In the genomic region with DNA sequence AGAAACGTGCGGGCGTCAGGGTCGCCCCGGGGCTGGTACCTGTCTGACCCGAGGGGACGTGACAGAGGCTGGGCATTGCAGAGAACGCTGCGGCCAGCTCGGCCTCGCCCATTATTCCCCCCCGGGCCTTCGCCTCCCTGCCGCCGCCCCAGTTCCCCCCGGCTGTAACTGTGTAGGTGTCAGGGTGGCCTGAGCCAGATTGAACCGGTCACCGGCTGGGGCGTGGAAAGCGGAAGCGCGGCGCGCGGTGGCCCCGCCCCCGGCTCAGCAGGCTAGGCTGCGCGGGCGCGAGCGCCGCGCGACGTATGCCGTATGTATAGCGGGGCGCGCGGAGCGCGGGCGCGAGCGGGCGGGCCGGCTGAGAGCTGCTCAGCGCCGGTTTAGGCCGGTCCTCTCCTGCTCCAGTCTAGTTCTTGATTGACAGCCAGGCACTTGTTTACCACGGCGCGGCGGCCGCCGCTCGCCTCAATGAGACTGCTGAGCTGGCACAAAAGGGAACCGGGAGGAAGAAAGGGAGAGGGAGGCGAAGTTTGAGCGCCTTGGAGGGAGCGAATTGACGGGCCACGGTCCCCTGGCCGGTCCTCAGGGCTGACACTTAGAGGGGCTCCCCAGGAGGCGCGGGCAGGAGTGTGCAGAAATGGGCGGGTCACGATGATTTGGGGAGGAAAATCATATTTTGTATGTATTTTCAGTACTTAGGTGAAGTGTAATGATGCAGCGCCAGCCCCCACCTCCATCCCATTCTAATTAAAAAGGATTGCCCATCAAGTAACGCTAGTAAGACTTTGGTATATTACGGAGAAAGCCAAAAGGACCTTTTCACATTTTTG, we compare ENCODE assay signal across 8 mouse cellular contexts. TPM values are rescaled to one million over a fixed set of nuclear protein-coding genes. Genes with fewer than 3 reads are reported as not detected.
DNase-seq lines count a peak whose midpoint lies in the region; ATAC-seq and TF ChIP-seq lines count a peak whose summit lies in the region.

No protein-coding gene starts in this region.

- DNase-seq in A20 (ENCODE audit: low read depth, low spot score): peak; percentile 98
- DNase-seq in embryonic facial prominence, embryonic 14.5 days (ENCODE audit: low spot score): peak; percentile 98
- peak; percentile 90 for DNase-seq in heart, adult 8-10 months (ENCODE audit: low spot score)
- DNase-seq in kidney, adult 8-10 months: peak; percentile 94 to 95
- peak; percentile 94 to 98 for DNase-seq in spleen, adult 18-20 months

- TF ChIP-seq POLR2A in bone marrow, adult 2 months (IDR thresholded peaks at IDR 0.05; ENCODE audit: borderline replicate concordance, control insufficient read depth, low read depth, low read length): peak; percentile 71; the same call in 1 of the 2 replicates

- H3K36me3 ChIP-seq in embryonic facial prominence, embryonic 14.5 days (ENCODE audit: control insufficient read depth, insufficient read depth, low read length): peaks cover 26% of the 10 kb centered on the region
- H3K36me3 ChIP-seq in limb, embryonic 13.5 days: peaks cover 23% of the 10 kb centered on the region
- peaks cover 12% of the 10 kb centered on the region for H3K36me3 ChIP-seq in midbrain, embryonic 15.5 days (replicated peaks)

- H3K4me1 ChIP-seq in bone marrow, adult 2 months (ENCODE audit: control insufficient read depth, insufficient read depth, low read length): no peaks in the 10 kb centered on the region; the same call in 1 of the 2 replicates
- H3K4me1 ChIP-seq in embryonic facial prominence, embryonic 14.5 days (ENCODE audit: control insufficient read depth, insufficient read depth, low read length): peaks cover 3% of the 10 kb centered on the region
- peaks cover 3% of the 10 kb centered on the region for H3K4me1 ChIP-seq in limb, embryonic 13.5 days
- H3K4me1 ChIP-seq in midbrain, embryonic 15.5 days: peaks cover 14% of the 10 kb centered on the region

- ATAC-seq in embryonic facial prominence, embryonic 14.5 days (ENCODE audit: low read depth): peak; percentile 93
- peak; percentile 91 for ATAC-seq in limb, embryonic 13.5 days (ENCODE audit: low FRiP score, low read depth)
- ATAC-seq in midbrain, embryonic 15.5 days (replicated peaks): peak; percentile 94

- H3K9ac ChIP-seq in embryonic facial prominence, embryonic 14.5 days (ENCODE audit: low read depth, low read length): peak overlapping the region; percentile 100
- peak overlapping the region; percentile 99 for H3K9ac ChIP-seq in limb, embryonic 13.5 days
- peak overlapping the region; percentile 100 for H3K9ac ChIP-seq in midbrain, embryonic 15.5 days

- WGBS in bone marrow, adult 2 months: 1% methylated on average over 71 of the region's 72 CpGs
- under 1% methylated on average over 29 of the region's 72 CpGs for WGBS in embryonic facial prominence, embryonic 14.5 days
- under 1% methylated on average over 72 of the region's 72 CpGs for WGBS in limb, embryonic 13.5 days
- WGBS in midbrain, embryonic 15.5 days: under 1% methylated on average over 69 of the region's 72 CpGs

- no peaks in the 10 kb centered on the region for H3K27me3 ChIP-seq in embryonic facial prominence, embryonic 14.5 days (replicated peaks; ENCODE audit: control insufficient read depth, insufficient read depth, low read length)
- H3K27me3 ChIP-seq in limb, embryonic 13.5 days: no peaks in the 10 kb centered on the region
- H3K27me3 ChIP-seq in midbrain, embryonic 15.5 days (replicated peaks): no peaks in the 10 kb centered on the region

- peak overlapping the region; percentile 100 for H3K27ac ChIP-seq in bone marrow, adult 2 months (ENCODE audit: control insufficient read depth, insufficient read depth, low read depth, low read length, poor library complexity)
- peak overlapping the region; percentile 100 for H3K27ac ChIP-seq in embryonic facial prominence, embryonic 14.5 days (replicated peaks; ENCODE audit: low read depth, low read length)
- H3K27ac ChIP-seq in limb, embryonic 13.5 days: peak overlapping the region; percentile 100
- H3K27ac ChIP-seq in midbrain, embryonic 15.5 days: peak overlapping the region; percentile 100

- peak overlapping the region; percentile 86 for H3K4me3 ChIP-seq in bone marrow, adult 2 months (replicated peaks; ENCODE audit: control insufficient read depth, low read depth, low read length)
- H3K4me3 ChIP-seq in embryonic facial prominence, embryonic 14.5 days (ENCODE audit: low read depth, low read length): peak overlapping the region; percentile 94
- peak overlapping the region; percentile 88 for H3K4me3 ChIP-seq in limb, embryonic 13.5 days
- H3K4me3 ChIP-seq in midbrain, embryonic 15.5 days: peak overlapping the region; percentile 94

- no peaks in the 10 kb centered on the region for H3K9me3 ChIP-seq in embryonic facial prominence, embryonic 14.5 days (ENCODE audit: control insufficient read depth, low read length)
- H3K9me3 ChIP-seq in limb, embryonic 13.5 days: no peaks in the 10 kb centered on the region
- H3K9me3 ChIP-seq in midbrain, embryonic 15.5 days: no peaks in the 10 kb centered on the region

- TF ChIP-seq CTCF in bone marrow, adult 2 months (IDR thresholded peaks at IDR 0.05; ENCODE audit: control insufficient read depth, insufficient read depth, low read length): no peak

- peak overlapping the region; percentile 64 for H3K4me2 ChIP-seq in embryonic facial prominence, embryonic 14.5 days (ENCODE audit: low read depth, low read length)
- H3K4me2 ChIP-seq in limb, embryonic 13.5 days (replicated peaks): peak overlapping the region; percentile 65
- peak overlapping the region; percentile 62 for H3K4me2 ChIP-seq in midbrain, embryonic 15.5 days

RNA-seq across cellular contexts. Expression of gene Arrdc3, which starts 2.9 kb away (rescaled TPM):
- polyA plus RNA-seq in bone marrow, adult 2 months (2011; ENCODE audit: insufficient read depth, insufficient read length, low replicate concordance, missing spikeins): 12.9 and 24.9 TPM in 2 replicates
- polyA plus RNA-seq in embryonic facial prominence, embryonic 14.5 days (2014; fragmentation: Nextera tagmentation; extraction: Ambion mirVana): 44.2 and 74.4 TPM in 2 replicates
- 10 to 100 TPM; 25.2 to 40.2 (median 31.2) TPM for total RNA-seq in heart, adult 8-10 months (2022)
- 75.6 and 77.1 TPM in 2 replicates for polyA plus RNA-seq in limb, embryonic 13.5 days (2015; fragmentation: Nextera tagmentation; extraction: Ambion mirVana)
- polyA plus RNA-seq in midbrain, embryonic 15.5 days (2015; fragmentation: Nextera tagmentation; extraction: Ambion mirVana): 47.6 and 57.8 TPM in 2 replicates

Comparison
In these comparisons a context has a peak if more than half of its experiments do, and no peak if none do; other contexts are left out.
1. Peak in every context shown above with its lines: DNase-seq, ATAC-seq, H3K4me3 ChIP-seq and H3K27ac ChIP-seq.